In the genomic region with DNA sequence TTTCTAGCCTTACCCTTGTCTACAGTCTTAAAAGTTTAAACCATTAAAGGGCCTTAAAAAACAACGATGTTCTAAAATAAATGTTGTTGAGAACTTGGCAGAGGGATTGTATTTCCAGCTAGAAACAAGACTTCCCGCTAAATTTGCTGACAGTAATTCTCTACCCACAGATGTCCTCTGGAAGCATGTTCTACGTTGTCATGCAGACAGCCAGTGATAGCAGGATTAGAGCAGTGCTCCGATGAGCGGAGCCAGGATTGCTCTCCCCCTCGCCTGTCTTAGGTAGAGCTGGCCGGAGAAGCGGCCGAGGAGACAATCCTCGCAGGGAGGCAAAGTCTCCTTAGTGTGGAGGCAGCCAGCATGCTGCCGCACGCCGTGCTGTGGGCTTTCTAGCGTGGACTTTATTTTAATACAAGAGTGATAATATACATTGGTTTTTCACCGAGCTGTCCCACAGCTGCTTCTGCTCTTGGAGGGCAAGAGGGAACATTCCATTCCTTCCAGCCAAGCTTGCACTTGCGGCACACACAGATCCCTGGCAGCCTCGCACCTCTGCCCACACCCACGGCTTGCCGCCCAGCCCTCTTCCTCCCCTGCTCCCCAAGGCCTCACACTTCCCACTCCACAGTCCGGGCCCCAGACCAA, we compare ENCODE assay signal across 9 mouse cellular contexts.
DNase-seq lines count a peak whose midpoint lies in the region; ATAC-seq lines count a peak whose summit lies in the region.
"Had no signal": no experiment of that assay in that cellular context is flagged by ENCODE, and none has a peak within 500 bp of the region (broad histone marks: within the 10 kb centered on the region; RNA-seq: fewer than 3 reads in every experiment).

No protein-coding gene starts in this region.

- no peaks in the 10 kb centered on the region for H3K36me3 ChIP-seq in kidney, embryonic 14.5 days (ENCODE audit: control insufficient read depth, insufficient read depth, low read length)
- H3K36me3 ChIP-seq in embryonic facial prominence, embryonic 10.5 days (replicated peaks) = peaks cover 9% of the 10 kb centered on the region; the same call in 1 of the 2 replicates
- H3K36me3 ChIP-seq in heart, embryonic 13.5 days = peaks cover 3% of the 10 kb centered on the region; the same call in 1 of the 2 replicates
- no peaks in the 10 kb centered on the region for H3K36me3 ChIP-seq in lung, embryonic 16.5 days (ENCODE audit: control insufficient read depth, insufficient read depth, low read length)

- H3K27me3 ChIP-seq in kidney, embryonic 14.5 days (ENCODE audit: control insufficient read depth, insufficient read depth, low read length) = no peaks in the 10 kb centered on the region
- no peaks in the 10 kb centered on the region for H3K27me3 ChIP-seq in embryonic facial prominence, embryonic 10.5 days (replicated peaks; ENCODE audit: low read depth, poor library complexity, severe bottlenecking)
- H3K27me3 ChIP-seq in heart, embryonic 13.5 days (replicated peaks) = no peaks in the 10 kb centered on the region
- no peaks in the 10 kb centered on the region for H3K27me3 ChIP-seq in lung, embryonic 16.5 days (ENCODE audit: control insufficient read depth, insufficient read depth, low read depth, low read length)

- H3K4me1 ChIP-seq in kidney, embryonic 14.5 days (ENCODE audit: control insufficient read depth, insufficient read depth, low read length) = peaks cover 13% of the 10 kb centered on the region; the same call in 1 of the 2 replicates
- peaks cover 32% of the 10 kb centered on the region for H3K4me1 ChIP-seq in embryonic facial prominence, embryonic 10.5 days
- H3K4me1 ChIP-seq in heart, embryonic 13.5 days = peaks cover 67% of the 10 kb centered on the region
- H3K4me1 ChIP-seq in lung, embryonic 16.5 days (replicated peaks; ENCODE audit: control insufficient read depth, insufficient read depth, low read length) = peaks cover 27% of the 10 kb centered on the region

- H3K9ac ChIP-seq in kidney, embryonic 14.5 days (ENCODE audit: low read depth, low read length) = no peak overlapping the region
- H3K9ac ChIP-seq in heart, embryonic 13.5 days = peak overlapping the region; percentile 57; the same call in 1 of the 2 replicates
- H3K9ac ChIP-seq in lung, embryonic 16.5 days (ENCODE audit: low read length) = no peak overlapping the region

- peak; percentile 45 for DNase-seq in kidney, adult 18-20 months
- no peak for DNase-seq in embryonic facial prominence, embryonic 10.5 days (ENCODE audit: low spot score)
- DNase-seq in layer of hippocampus, adult 9-10 months (ENCODE audit: low spot score) = no peak
- no peak for DNase-seq in adrenal gland, adult 8-10 months
- DNase-seq in embryo, embryonic 11 days = no peak

- no peak overlapping the region for H3K4me3 ChIP-seq in kidney, embryonic 14.5 days (ENCODE audit: low read length)
- no peak overlapping the region for H3K4me3 ChIP-seq in embryonic facial prominence, embryonic 10.5 days
- no peak overlapping the region for H3K4me3 ChIP-seq in heart, embryonic 13.5 days
- no peak overlapping the region for H3K4me3 ChIP-seq in lung, embryonic 16.5 days (ENCODE audit: low read length)
- H3K4me3 ChIP-seq: myocyte had no signal

- no peaks in the 10 kb centered on the region for H3K9me3 ChIP-seq in kidney, embryonic 14.5 days (ENCODE audit: control insufficient read depth, low read length)
- peaks cover 8% of the 10 kb centered on the region; the same call in 1 of the 2 replicates for H3K9me3 ChIP-seq in embryonic facial prominence, embryonic 10.5 days
- no peaks in the 10 kb centered on the region for H3K9me3 ChIP-seq in heart, embryonic 13.5 days
- H3K9me3 ChIP-seq in lung, embryonic 16.5 days (ENCODE audit: control insufficient read depth, low read length) = peaks cover 4% of the 10 kb centered on the region; the same call in 1 of the 2 replicates

- H3K27ac ChIP-seq in kidney, embryonic 14.5 days (ENCODE audit: low read depth, low read length) = no peak overlapping the region; the same call in 1 of the 2 replicates
- H3K27ac ChIP-seq in embryonic facial prominence, embryonic 10.5 days (replicated peaks) = peak overlapping the region; percentile 53
- H3K27ac ChIP-seq in heart, embryonic 13.5 days (replicated peaks) = peak overlapping the region; percentile 40
- peak overlapping the region; percentile 88 for H3K27ac ChIP-seq in lung, embryonic 16.5 days (ENCODE audit: low read length)

- no peak for ATAC-seq in kidney, embryonic 14.5 days (ENCODE audit: low FRiP score, low TSS enrichment)
- ATAC-seq in heart, embryonic 13.5 days (ENCODE audit: extremely low read depth, insufficient number of reproducible peaks, low FRiP score, low TSS enrichment) = no peak
- peak; percentile 66 for ATAC-seq in lung, embryonic 16.5 days (ENCODE audit: low read depth)

- 66% methylated on average over 20 of the region's 20 CpGs for WGBS in kidney, embryonic 14.5 days
- 87% methylated on average over 20 of the region's 20 CpGs for WGBS in embryonic facial prominence, embryonic 10.5 days
- 55% methylated on average over 20 of the region's 20 CpGs for WGBS in heart, embryonic 13.5 days
- WGBS in lung, embryonic 16.5 days = 49% methylated on average over 20 of the region's 20 CpGs

- H3K4me2 ChIP-seq in kidney, embryonic 14.5 days (replicated peaks; ENCODE audit: low read depth, low read length) = no peak overlapping the region
- peak overlapping the region; percentile 35 for H3K4me2 ChIP-seq in heart, embryonic 13.5 days
- H3K4me2 ChIP-seq in lung, embryonic 16.5 days (ENCODE audit: low read depth, low read length) = peak overlapping the region; percentile 24; the same call in 1 of the 2 replicates
